Mouse (Mus musculus) frontal cortex, postnatal 10 days (tissue): ENCODE data around the gene Ahsg.
"Not testable (repeated sequence)": the region's sequence is repeated elsewhere in the genome, so short reads cannot be mapped to it uniquely, and the experiment has no call there.

Source experiments
- DNase-seq, 2 experiments: peaks; one replicate each; pipeline ENCODE4 v3.0.0; 2022; ENCODE audit warnings: low spot score in 2 of 2, mixed read lengths in 1 of 2

Ahsg gene

DNA sequence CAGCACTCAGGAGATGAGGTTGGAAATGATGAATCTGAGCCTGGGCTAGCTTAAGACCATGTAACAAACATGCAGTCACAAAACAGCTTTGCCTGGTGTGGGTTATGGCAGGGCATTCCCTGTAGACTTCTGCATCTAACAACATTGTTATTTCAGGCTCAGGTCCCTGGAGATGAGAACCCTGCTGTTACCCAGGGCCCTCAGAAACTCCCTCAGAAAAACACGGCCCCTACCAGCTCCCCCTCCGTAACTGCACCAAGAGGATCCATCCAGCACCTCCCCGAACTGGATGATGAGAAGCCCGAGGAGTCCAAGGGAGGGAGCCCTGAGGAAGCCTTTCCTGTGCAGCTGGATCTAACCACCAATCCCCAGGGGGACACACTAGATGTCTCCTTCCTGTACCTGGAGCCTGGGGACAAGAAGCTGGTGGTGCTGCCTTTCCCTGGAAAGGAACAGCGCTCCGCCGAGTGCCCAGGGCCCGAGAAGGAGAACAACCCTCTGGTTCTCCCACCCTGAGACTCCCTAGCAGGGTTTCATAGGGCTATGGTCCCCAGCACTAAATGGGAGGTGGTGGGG is 48.1 kb downstream of the Ahsg start:
- DNase-seq: no peak

DNA sequence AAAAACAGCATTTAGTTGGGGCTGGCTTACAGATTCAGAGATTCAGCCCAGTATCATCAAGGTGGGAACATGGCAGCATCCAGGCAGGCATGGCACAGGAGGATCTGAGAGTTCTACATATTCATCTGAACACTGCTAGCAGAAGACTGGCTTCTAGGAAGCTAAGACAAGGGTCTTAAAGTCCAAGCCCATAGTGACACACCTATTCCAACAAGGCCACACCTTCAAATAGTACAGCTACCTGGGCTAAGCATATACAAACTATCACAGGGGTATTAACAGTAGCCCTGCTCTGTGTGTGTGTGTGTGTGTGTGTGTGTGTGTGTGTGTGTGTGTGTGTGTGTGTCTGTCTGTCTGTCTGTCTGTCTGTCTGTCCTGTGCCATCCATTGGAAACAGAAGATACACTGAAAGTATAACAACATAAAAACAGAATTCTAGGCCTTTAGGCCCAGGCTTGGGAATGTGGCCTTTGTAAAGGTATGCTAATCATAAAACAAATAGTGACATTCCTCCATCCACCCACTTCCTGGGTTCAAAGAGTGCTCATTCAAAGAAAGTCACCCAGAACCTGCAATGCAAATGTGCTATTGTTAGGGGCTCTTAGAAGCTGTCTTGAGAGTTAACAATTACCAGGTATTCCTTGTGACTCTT is 50.9 kb downstream of the Ahsg start:
- DNase-seq: not testable (repeated sequence)

DNA sequence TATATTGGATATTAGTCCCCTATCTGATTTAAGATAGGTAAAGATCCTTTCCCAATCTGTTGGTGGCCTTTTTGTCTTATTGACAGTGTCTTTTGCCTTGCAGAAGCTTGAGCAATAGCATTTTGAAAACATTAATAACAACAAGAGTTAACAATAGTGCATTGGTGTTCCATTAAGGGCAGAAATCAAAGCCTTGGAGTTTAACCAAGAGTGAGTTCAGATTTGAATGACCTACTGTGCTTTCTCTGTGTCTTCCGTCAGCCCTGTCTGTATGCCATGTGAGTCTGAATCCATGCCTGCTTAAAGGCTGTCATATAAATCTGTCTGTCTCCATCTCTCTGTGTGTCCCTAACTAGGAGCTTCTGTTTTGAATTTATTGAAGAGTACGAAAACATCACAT is 56.3 kb downstream of the Ahsg start:
- DNase-seq: no peak
